Mouse (Mus musculus): ENCODE results near the gene 4930579F01Rik.
"Not testable (repeated sequence)": the region's sequence is repeated elsewhere in the genome, so short reads cannot be mapped to it uniquely, and the experiment has no call there.

The 4930579F01Rik gene

GRCm38 (mm10) chr3:138143315-138144059 is 50.1 kb downstream of the 4930579F01Rik start, which contains the start of gene Trmt10a:
Gene Trmt10a (plus strand): TSS chr3:138143448.
- DNase-seq = peak; percentile 99

GRCm38 (mm10) chr3:138142733-138143314 is 50.8 kb downstream of the 4930579F01Rik start:
- DNase-seq = no peak

GRCm38 (mm10) chr3:138142052-138142732 is 51.4 kb downstream of the 4930579F01Rik start:
- no peak for DNase-seq

GRCm38 (mm10) chr3:138139663-138140062 is 54.0 kb downstream of the 4930579F01Rik start:
- no peak for DNase-seq

- not testable (repeated sequence) for DNase-seq
Measured at GRCm38 (mm10) chr3:138138146-138138545, 55.5 kb downstream of the 4930579F01Rik start.

- DNase-seq = no peak
Measured at GRCm38 (mm10) chr3:138134528-138134927, 59.1 kb downstream of the 4930579F01Rik start.

GRCm38 (mm10) chr3:138133916-138134315 is 59.7 kb downstream of the 4930579F01Rik start:
- DNase-seq = no peak

GRCm38 (mm10) chr3:138133463-138133862 is 60.2 kb downstream of the 4930579F01Rik start:
- no peak for DNase-seq

GRCm38 (mm10) chr3:138131168-138131567 is 62.5 kb downstream of the 4930579F01Rik start:
- DNase-seq = no peak

- no peak for DNase-seq
Measured at GRCm38 (mm10) chr3:138130692-138131091, 62.9 kb downstream of the 4930579F01Rik start.

- DNase-seq = no peak
Measured at GRCm38 (mm10) chr3:138129110-138129509, 64.5 kb downstream of the 4930579F01Rik start.

GRCm38 (mm10) chr3:138123842-138124241 is 69.8 kb downstream of the 4930579F01Rik start:
- DNase-seq = no peak

GRCm38 (mm10) chr3:138121461-138121860 is 72.2 kb downstream of the 4930579F01Rik start:
- no peak for DNase-seq

GRCm38 (mm10) chr3:138119444-138120105 is 74.0 kb downstream of the 4930579F01Rik start:
- no peak for DNase-seq

GRCm38 (mm10) chr3:138118831-138119230 is 74.8 kb downstream of the 4930579F01Rik start:
- no peak for DNase-seq

- DNase-seq = no peak
Measured at GRCm38 (mm10) chr3:138118392-138118791, 75.2 kb downstream of the 4930579F01Rik start.

GRCm38 (mm10) chr3:138116871-138117270 is 76.8 kb downstream of the 4930579F01Rik start:
- DNase-seq = no peak

GRCm38 (mm10) chr3:138114106-138114505 is 79.5 kb downstream of the 4930579F01Rik start:
- DNase-seq = no peak
